Mouse (Mus musculus) kidney, embryonic 15.5 days (tissue): ENCODE measurements around the gene Gm10134. TPM values are rescaled to one million over a fixed set of nuclear protein-coding genes. Genes with fewer than 3 reads are reported as not detected.

Experiments
- ATAC-seq: fragments of 200-750 bp; cut with Nextera tagmentation; replicated peaks from 2 replicates; pipeline ENCODE4 v1.8.0; 2017; ENCODE audit warnings: moderate TSS enrichment; ENCODE audit not compliant: low FRiP score
- H3K27ac ChIP-seq: fragments of 300-500 bp; sonication (generic); 2 replicates; pipeline ENCODE4 v1.5.1; 2015; ENCODE audit warnings: mild to moderate bottlenecking, inconsistent platforms
- H3K27me3 ChIP-seq: fragments of 300-500 bp; sonication (generic); 2 replicates; pipeline ENCODE4 v1.6.1; 2015; ENCODE audit warnings: inconsistent platforms
- H3K36me3 ChIP-seq: fragments of 300-500 bp; sonication (generic); 2 replicates; pipeline ENCODE4 v1.6.1; 2015; ENCODE audit warnings: inconsistent platforms
- H3K4me1 ChIP-seq: fragments of 300-500 bp; sonication (generic); 2 replicates; pipeline ENCODE4 v1.6.1; 2015; ENCODE audit warnings: inconsistent platforms
- H3K4me2 ChIP-seq: fragments of 300-500 bp; sonication (generic); 2 replicates; pipeline ENCODE4 v1.6.1; 2015; ENCODE audit warnings: moderate library complexity, mild to moderate bottlenecking, inconsistent platforms
- H3K4me3 ChIP-seq: fragments of 300-500 bp; sonication (generic); replicated peaks from 2 replicates; pipeline ENCODE4 v1.5.1; 2015; ENCODE audit warnings: mild to moderate bottlenecking, inconsistent platforms
- H3K9ac ChIP-seq: fragments of 300-500 bp; sonication (generic); 2 replicates; pipeline ENCODE4 v1.6.1; 2015; ENCODE audit warnings: mild to moderate bottlenecking, inconsistent platforms
- H3K9me3 ChIP-seq: fragments of 300-500 bp; sonication (generic); replicated peaks from 2 replicates; pipeline ENCODE4 v1.6.1; 2016; ENCODE audit warnings: inconsistent platforms
- WGBS: fragments of 180-500 bp; shearing (Covaris S2); methylation state at CpG from one replicate; pipeline ENCODE4 v1.1.7; 2015; ENCODE audit warnings: mixed read lengths; 5-methylcytosine and 5-hydroxymethylcytosine counted together
- polyA plus RNA-seq: library from polyadenylated mRNA; unstranded; fragments of >200 nt; fragmentation: Nextera tagmentation; extraction: Ambion mirVana; gene quantifications from 2 replicates; pipeline ENCODE4 v1.2.1, GENCODE M21; 2015

Gm10134 gene
- polyA plus RNA-seq, 1 experiment from 2014 or later: 12.6 TPM

GRCm38 (mm10) chr2:28547237-28548172 lies 41.6 kb downstream of the Gm10134 start:
- ATAC-seq: peak; percentile 33
- Histone ChIP-seq H3K27ac (0 out of 2 replicates have a peak overlapping the region, but pooled peaks have one; percentile 4), H3K4me2 (no peak overlapping the region), H3K9me3 (no peaks in the 10 kb centered on the region), H3K9ac (no peak overlapping the region), H3K4me3 (no peak overlapping the region), H3K36me3 (peaks cover 90% of the 10 kb centered on the region), H3K4me1 (peaks cover 7% of the 10 kb centered on the region; the same call in 1 of the 2 replicates), H3K27me3 (no peaks in the 10 kb centered on the region)
- 48% methylated on average over 11 of the region's 11 CpGs for WGBS

GRCm38 (mm10) chr2:28549157-28549556 lies 43.3 kb downstream of the Gm10134 start:
- ATAC-seq: no peak
- 89% methylated on average over 13 of the region's 13 CpGs for WGBS
- Histone ChIP-seq H3K27ac (no peak overlapping the region), H3K9ac (no peak overlapping the region), H3K4me3 (no peak overlapping the region), H3K4me2 (no peak overlapping the region), H3K9me3 (no peaks in the 10 kb centered on the region), H3K4me1 (peaks cover 7% of the 10 kb centered on the region; the same call in 1 of the 2 replicates), H3K27me3 (no peaks in the 10 kb centered on the region), H3K36me3 (peaks cover 90% of the 10 kb centered on the region)

GRCm38 (mm10) chr2:28552301-28552700 lies 46.4 kb downstream of the Gm10134 start:
- no peak overlapping the region for H3K27ac ChIP-seq
- H3K9ac ChIP-seq: no peak overlapping the region
- WGBS: 93% methylated on average over 5 of the region's 5 CpGs
- H3K27me3 ChIP-seq: no peaks in the 10 kb centered on the region
- H3K4me1 ChIP-seq: peaks cover 5% of the 10 kb centered on the region; the same call in 1 of the 2 replicates
- no peak for ATAC-seq
- no peaks in the 10 kb centered on the region for H3K9me3 ChIP-seq
- peaks cover 63% of the 10 kb centered on the region for H3K36me3 ChIP-seq
- no peak overlapping the region for H3K4me3 ChIP-seq
- H3K4me2 ChIP-seq: no peak overlapping the region

Other genes starting within 250 kb of the Gm10134 start
- 5.4 and 6.0 TPM in 2 replicates for gene Ppp1r26, start 59.3 kb upstream of the Gm10134 start, polyA plus RNA-seq
- 0.52 TPM in 1 of 2 replicates, not detected in the other for gene 1700007K13Rik, start 39.8 kb upstream of the Gm10134 start, polyA plus RNA-seq
- gene Mrps2, start 38.0 kb upstream of the Gm10134 start, polyA plus RNA-seq: 62.0 and 64.0 TPM in 2 replicates
- 5.8 and 6.5 TPM in 2 replicates for gene Gbgt1, start 9.2 kb upstream of the Gm10134 start, polyA plus RNA-seq
- gene Ralgds, start 7.0 kb downstream of the Gm10134 start, polyA plus RNA-seq: 22.6 and 30.5 TPM in 2 replicates
- gene Cel, start 57.3 kb downstream of the Gm10134 start, polyA plus RNA-seq: 0.34 TPM in 1 of 2 replicates, not detected in the other
- 44.3 and 48.8 TPM in 2 replicates for gene Gtf3c5, start 77.7 kb downstream of the Gm10134 start, polyA plus RNA-seq
- gene Gfi1b, start 115.9 kb downstream of the Gm10134 start, polyA plus RNA-seq: 0.69 and 1.1 TPM in 2 replicates
- 18.4 and 22.9 TPM in 2 replicates for gene Tsc1, start 135.1 kb downstream of the Gm10134 start, polyA plus RNA-seq
- 2.7 and 3.0 TPM in 2 replicates for gene Spaca9, start 193.6 kb downstream of the Gm10134 start, polyA plus RNA-seq
- 0.99 and 1.0 TPM in 2 replicates for gene Ak8, start 194.1 kb downstream of the Gm10134 start, polyA plus RNA-seq